Mouse (Mus musculus) limb, embryonic 13.5 days (tissue): Measurements from ENCODE around the gene Olfr618. TPM values are rescaled to one million over a fixed set of nuclear protein-coding genes. Genes with fewer than 3 reads are reported as not detected.

ENCODE experiments used
- microRNA-seq: library from miRNA; unstranded; fragments of <30 nt; microRNA quantifications from one replicate; pipeline ENCODE4, GENCODE M21; 2016
- polyA plus RNA-seq: library from polyadenylated mRNA; unstranded; fragments of >200 nt; fragmentation: Nextera tagmentation; extraction: Ambion mirVana; gene quantifications from 2 replicates; pipeline ENCODE4 v1.2.1, GENCODE M21; 2015

Olfr618 gene
- polyA plus RNA-seq, 1 experiment from 2014 or later: not detected

Small RNAs within 50 kb of the gene (microRNA-seq; reads per million reads assigned to microRNA genes)
- gene Gm26506: not detected

Other genes starting within 250 kb of the Olfr618 start
- gene Olfr600, start 240.4 kb upstream of the Olfr618 start, polyA plus RNA-seq: not detected in 2 replicates
- not detected in 2 replicates for gene Olfr601, start 227.4 kb upstream of the Olfr618 start, polyA plus RNA-seq
- gene Olfr603, start 203.9 kb upstream of the Olfr618 start, polyA plus RNA-seq: not detected in 2 replicates
- not detected in 2 replicates for gene Usp17lc, start 175.0 kb upstream of the Olfr618 start, polyA plus RNA-seq
- not detected in 2 replicates for gene Olfr605, start 144.7 kb upstream of the Olfr618 start, polyA plus RNA-seq
- not detected in 2 replicates for gene Olfr606, start 141.1 kb upstream of the Olfr618 start, polyA plus RNA-seq
- gene Olfr607, start 126.0 kb upstream of the Olfr618 start, polyA plus RNA-seq: not detected in 2 replicates
- not detected in 2 replicates for gene Olfr608, start 120.2 kb upstream of the Olfr618 start, polyA plus RNA-seq
- not detected in 2 replicates for gene Olfr609, start 92.0 kb upstream of the Olfr618 start, polyA plus RNA-seq
- gene Olfr610, start 78.0 kb upstream of the Olfr618 start, polyA plus RNA-seq: not detected in 2 replicates
- gene Olfr611, start 69.3 kb upstream of the Olfr618 start, polyA plus RNA-seq: not detected in 2 replicates
- not detected in 2 replicates for gene Olfr612, start 47.4 kb upstream of the Olfr618 start, polyA plus RNA-seq
- gene Olfr613, start 42.0 kb upstream of the Olfr618 start, polyA plus RNA-seq: not detected in 2 replicates
- gene Olfr615, start 34.0 kb upstream of the Olfr618 start, polyA plus RNA-seq: not detected in 2 replicates
- not detected in 2 replicates for gene Olfr616, start 21.0 kb upstream of the Olfr618 start, polyA plus RNA-seq
- not detected in 2 replicates for gene Olfr617, start 17.0 kb upstream of the Olfr618 start, polyA plus RNA-seq
- gene Olfr619, start 10.5 kb downstream of the Olfr618 start, polyA plus RNA-seq: not detected in 2 replicates
- not detected in 2 replicates for gene Olfr620, start 22.4 kb downstream of the Olfr618 start, polyA plus RNA-seq
- gene Olfr622, start 52.6 kb downstream of the Olfr618 start, polyA plus RNA-seq: not detected in 2 replicates
- not detected in 2 replicates for gene Olfr623, start 73.6 kb downstream of the Olfr618 start, polyA plus RNA-seq
- gene Olfr624, start 81.1 kb downstream of the Olfr618 start, polyA plus RNA-seq: 0.08 TPM in 1 of 2 replicates, not detected in the other
- gene Olfr625-ps1, start 92.6 kb downstream of the Olfr618 start, polyA plus RNA-seq: not detected in 2 replicates
- not detected in 2 replicates for gene Olfr243, start 124.6 kb downstream of the Olfr618 start, polyA plus RNA-seq
- gene Olfr628, start 140.3 kb downstream of the Olfr618 start, polyA plus RNA-seq: not detected in 2 replicates
- gene Olfr629, start 154.8 kb downstream of the Olfr618 start, polyA plus RNA-seq: not detected in 2 replicates
- not detected in 2 replicates for gene Olfr630, start 167.2 kb downstream of the Olfr618 start, polyA plus RNA-seq
- not detected in 2 replicates for gene Olfr69, start 181.5 kb downstream of the Olfr618 start, polyA plus RNA-seq
- gene Olfr68, start 189.6 kb downstream of the Olfr618 start, polyA plus RNA-seq: not detected in 2 replicates
- gene Olfr67, start 201.7 kb downstream of the Olfr618 start, polyA plus RNA-seq: not detected in 2 replicates
- gene Hbb-bt, start 223.9 kb downstream of the Olfr618 start, polyA plus RNA-seq: 1,810 and 1,860 TPM in 2 replicates
- gene Hbb-bs, start 238.0 kb downstream of the Olfr618 start, polyA plus RNA-seq: 3,715 and 3,820 TPM in 2 replicates